Mouse (Mus musculus): Measurements from ENCODE around the gene Ksr1.

The Ksr1 gene

DNA sequence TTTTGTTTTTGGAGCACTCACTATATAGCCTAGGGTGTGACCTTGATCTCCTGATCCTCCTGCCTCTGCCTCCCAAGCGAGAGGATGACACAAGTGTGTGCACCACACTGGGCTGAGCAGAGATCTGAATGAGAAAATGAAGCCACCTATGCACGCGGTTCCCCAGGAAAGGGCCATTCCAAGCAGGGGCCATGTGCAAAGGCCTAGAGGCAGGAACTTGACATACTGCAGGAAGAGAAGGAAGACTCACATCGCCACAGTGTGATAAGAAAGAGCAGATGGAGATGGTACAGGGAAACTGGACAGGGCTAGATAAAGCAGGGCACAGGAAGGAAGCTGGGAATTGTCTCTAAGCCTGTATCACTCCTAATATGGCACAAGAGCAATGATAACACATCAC lies 3.1 kb upstream of the Ksr1 start:
- in situ Hi-C loops (cut with MboI; ENCODE audit: unreplicated experiment in 2 of 2), result no loop called here

GRCm38 (mm10) chr11:79148783-79149182 lies 2.6 kb upstream of the Ksr1 start:
- in situ Hi-C loops (cut with MboI; ENCODE audit: unreplicated experiment in 2 of 2), result no loop called here

DNA sequence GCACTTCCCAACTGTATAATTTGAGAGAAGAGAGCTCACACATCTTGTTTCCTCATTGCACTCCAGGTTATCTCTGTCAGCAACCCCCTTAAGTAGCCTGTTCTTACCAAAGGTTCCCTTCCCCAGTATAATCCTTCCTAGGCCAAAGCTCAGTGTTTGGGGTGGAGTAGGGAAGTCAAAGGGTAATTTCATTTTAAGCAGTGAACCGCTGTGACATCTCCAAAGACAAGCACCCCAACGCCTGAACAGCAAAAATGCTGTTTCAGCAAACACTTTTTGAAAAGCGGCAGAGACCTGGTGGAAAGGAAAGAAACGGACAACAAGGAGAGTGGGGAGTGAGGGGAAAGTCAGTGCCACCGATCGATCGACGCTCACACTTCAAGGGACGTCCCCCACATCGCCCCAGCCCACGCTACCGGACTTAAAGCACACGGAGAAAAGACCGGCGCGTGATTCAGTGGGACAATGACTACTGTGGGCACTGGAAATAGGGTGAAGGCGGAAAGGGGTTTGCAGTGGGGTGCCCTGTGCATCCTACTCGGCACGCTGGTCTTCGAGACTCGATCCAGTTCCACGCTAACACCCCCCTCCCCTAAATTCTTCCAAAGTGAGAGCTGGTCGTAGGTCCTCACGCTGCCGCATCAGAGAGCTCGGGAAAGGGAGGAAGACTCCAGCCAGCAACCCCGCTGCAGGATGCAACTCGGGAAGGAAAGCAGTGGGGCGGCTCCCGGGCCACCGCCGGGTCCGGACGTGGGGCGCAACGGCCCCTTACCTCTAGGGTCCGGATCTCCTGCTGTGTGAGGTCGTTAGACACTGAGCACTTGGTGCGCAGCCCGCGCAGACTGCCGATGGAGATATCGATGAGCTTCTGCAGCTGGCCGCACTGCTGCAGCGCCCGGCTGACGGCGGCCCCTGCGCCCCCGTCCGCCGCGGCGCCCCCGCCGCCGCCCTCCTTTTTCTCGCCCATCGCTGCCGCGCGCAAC lies 633 bp downstream of the Ksr1 start:
- in situ Hi-C loops (cut with MboI; ENCODE audit: unreplicated experiment in 2 of 2), result no loop called here

DNA sequence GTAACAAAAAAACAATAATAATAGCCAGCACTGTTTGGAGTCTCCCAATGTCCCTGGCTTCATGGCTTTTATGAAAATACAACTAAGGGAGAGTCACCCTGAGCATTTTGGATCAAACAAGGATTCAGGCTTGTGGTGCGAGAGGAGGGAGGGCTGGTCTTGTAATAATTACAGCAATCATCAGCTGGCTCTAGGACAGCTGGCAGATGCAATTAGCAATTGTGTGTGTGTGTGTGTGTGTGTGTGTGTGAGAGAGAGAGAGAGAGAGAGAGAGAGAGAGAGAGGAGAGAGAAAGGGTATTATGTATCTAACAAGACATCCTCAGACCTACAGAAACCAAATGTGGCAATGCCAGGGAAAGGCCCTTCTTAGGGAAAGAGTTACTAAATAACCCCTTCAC lies 1.5 kb downstream of the Ksr1 start:
- in situ Hi-C loops (cut with MboI; ENCODE audit: unreplicated experiment in 2 of 2), result no loop called here

- in situ Hi-C loops (cut with MboI; ENCODE audit: unreplicated experiment in 2 of 2), result no loop called here
Measured at GRCm38 (mm10) chr11:79144043-79144591, 2.1 kb downstream of the Ksr1 start.

- in situ Hi-C loops (cut with MboI; ENCODE audit: unreplicated experiment in 2 of 2), result no loop called here
Measured at GRCm38 (mm10) chr11:79143322-79143721, 2.9 kb downstream of the Ksr1 start.

DNA sequence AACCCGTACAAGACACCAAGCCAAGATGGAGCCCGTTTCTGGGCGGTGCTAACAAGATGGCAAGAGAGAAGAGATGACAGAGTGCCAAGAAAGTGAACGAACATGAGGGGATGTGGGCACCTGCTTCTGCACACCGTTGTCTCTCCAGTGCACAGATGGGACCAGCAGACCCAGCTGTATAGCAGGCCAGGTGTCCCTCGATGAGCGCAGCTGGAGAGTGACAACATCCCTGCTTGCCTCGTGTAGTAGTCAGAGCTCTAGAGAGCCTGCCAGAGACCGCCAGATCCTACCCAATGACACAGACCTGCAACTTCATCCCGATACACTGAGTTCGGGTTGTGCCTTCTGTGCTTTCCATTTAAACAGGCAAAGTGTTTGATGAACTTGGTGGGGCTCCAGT lies 3.8 kb downstream of the Ksr1 start:
- in situ Hi-C loops (cut with MboI; ENCODE audit: unreplicated experiment in 2 of 2), result no loop called here

GRCm38 (mm10) chr11:79141235-79142109 lies 4.7 kb downstream of the Ksr1 start:
- in situ Hi-C loops (cut with MboI; ENCODE audit: unreplicated experiment in 2 of 2), result no loop called here

GRCm38 (mm10) chr11:79140511-79140888 lies 5.7 kb downstream of the Ksr1 start:
- in situ Hi-C loops (cut with MboI; ENCODE audit: unreplicated experiment in 2 of 2), result no loop called here

DNA sequence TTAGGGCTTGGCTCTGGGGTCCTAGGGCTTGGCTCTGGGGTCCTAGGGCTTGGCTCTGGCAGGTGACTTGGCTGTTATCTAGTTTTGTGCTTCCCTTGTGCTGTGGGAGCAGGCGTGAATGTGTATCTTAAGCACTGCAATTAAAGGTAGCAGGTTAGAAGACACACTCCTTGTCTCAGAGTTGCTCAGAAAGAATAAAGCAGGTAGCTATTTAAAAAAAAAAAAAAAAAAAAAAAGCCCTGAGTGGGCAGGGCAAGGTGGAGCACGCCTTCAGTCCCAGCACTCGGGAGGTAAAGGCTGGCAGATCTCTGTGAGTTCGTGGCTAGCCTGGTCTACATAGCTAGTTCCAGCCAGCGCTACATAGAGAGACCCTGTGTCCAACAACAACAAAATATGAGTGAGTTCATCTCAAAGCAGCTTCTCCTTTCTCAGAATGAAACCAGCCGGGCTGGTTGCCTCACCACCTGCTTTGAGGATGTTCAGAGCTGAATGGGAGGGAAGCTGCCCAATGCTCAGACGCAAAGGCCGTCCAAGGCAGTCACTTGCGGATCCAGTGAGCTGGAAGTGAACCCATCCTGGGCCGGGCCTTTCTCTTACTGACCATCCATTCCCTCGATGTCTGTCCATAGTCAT lies 6.2 kb downstream of the Ksr1 start:
- in situ Hi-C loops (cut with MboI; ENCODE audit: unreplicated experiment in 2 of 2), result no loop called here

DNA sequence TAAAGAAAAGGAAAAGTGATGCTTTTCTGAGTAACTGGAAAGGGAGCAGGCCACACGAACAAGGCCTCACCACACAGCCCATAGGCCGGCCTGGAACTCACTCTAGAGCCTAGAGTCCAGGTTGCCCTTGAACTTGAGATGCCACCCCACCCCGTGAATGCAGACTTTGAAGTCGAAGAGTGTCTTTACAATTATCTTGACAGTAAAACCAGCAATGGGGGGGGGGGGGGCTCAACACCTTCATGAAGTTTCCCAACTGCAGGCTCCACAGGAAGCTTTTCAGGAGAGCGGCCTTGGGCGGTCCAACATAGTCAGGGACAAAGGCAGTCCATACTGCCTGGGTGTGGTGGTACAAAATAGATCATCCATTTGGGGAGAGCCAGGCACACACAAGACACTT lies 7.6 kb downstream of the Ksr1 start:
- in situ Hi-C loops (cut with MboI; ENCODE audit: unreplicated experiment in 2 of 2), result no loop called here

- in situ Hi-C loops (cut with MboI; ENCODE audit: unreplicated experiment in 2 of 2), result no loop called here
Measured at GRCm38 (mm10) chr11:79137245-79137644, 9.0 kb downstream of the Ksr1 start.

DNA sequence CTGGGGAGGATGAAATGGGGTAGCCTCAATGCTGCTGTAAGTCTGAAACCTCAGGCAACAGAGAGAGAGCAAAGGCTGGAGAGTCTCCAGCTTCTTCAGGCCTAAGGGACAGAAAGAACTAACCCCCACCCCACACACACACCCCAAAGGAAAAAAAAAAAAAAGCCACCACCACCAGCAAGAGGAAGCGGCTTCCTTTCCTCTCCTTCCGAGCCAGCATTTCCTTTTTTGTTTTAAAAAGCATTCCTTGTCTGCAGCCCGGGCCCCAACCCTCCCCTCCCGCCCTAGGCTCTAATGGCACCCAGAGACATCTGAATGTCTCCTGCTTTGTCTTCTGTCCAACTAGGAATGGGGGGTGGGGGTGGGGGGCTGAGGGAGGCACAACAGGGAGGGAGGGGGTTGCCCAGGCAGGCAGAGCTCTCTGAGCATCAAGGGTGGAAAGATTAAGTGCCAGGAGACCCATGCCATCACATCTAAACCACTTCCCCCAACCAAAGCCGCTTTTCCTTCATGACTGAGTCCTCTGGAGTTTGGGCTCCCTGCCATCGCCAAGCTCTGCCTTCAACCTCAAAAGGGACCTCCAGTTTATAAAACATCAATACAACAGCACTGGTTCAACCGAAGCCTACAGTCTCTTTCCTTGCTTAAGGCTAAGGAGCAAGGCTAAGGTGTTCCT lies 10.4 kb downstream of the Ksr1 start:
- in situ Hi-C loops (cut with MboI; ENCODE audit: unreplicated experiment in 2 of 2), result no loop called here

GRCm38 (mm10) chr11:79135105-79135503 lies 11.1 kb downstream of the Ksr1 start:
- in situ Hi-C loops (cut with MboI; ENCODE audit: unreplicated experiment in 2 of 2), result no loop called here

DNA sequence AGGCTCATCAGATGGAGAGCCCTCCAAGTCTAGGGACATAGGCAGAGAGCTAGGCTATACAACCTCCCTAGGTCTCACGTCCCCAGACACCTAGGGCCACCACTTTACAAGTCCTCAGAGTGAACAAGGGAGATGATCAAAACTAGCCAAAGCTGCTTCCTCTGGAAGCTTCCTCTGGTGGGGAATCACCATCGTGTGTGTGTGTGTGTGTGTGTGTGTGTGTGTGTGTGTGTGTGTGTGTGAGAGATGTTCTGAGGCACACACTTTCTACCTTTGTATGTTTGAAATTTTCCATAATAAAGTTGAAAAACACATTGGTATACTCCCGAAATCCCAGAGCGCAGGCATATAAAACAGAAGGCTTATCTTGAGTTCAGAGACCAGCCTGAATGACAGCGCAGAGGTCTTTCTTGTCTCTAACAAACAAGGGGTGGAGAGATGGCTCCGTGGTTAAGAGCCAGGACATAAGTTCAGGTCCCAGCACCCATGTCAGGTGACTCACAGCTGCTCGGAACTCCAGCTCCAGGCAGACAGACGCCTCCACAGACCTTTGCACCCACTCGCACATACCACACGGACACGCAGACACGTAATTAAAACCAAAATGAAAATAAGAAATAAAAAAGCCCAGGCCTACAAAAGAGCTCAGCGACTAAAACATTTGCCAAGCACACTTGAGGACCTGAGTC lies 11.6 kb downstream of the Ksr1 start:
- in situ Hi-C loops (cut with MboI; ENCODE audit: unreplicated experiment in 2 of 2), result no loop called here

- in situ Hi-C loops (cut with MboI; ENCODE audit: unreplicated experiment in 2 of 2), result no loop called here
Measured at GRCm38 (mm10) chr11:79133961-79134360, 12.2 kb downstream of the Ksr1 start.

- in situ Hi-C loops (cut with MboI; ENCODE audit: unreplicated experiment in 2 of 2), result no loop called here
Measured at GRCm38 (mm10) chr11:79133051-79133450, 13.2 kb downstream of the Ksr1 start.

GRCm38 (mm10) chr11:79131949-79132411 lies 14.2 kb downstream of the Ksr1 start:
- in situ Hi-C loops (cut with MboI; ENCODE audit: unreplicated experiment in 2 of 2), result no loop called here
